Mouse (Mus musculus) megakaryocyte, embryonic 14.5 days (primary cell): ENCODE data around the gene Gfer.
"Not testable (repeated sequence)": the region's sequence is repeated elsewhere in the genome, so short reads cannot be mapped to it uniquely, and the experiment has no call there.

Source experiments
- FLI1 ChIP-seq: IDR thresholded peaks from 2 replicates; pipeline ENCODE4 v1.6.1; 2012; ENCODE audit warnings: low read length, inconsistent platforms, mixed read lengths
- GATA1 ChIP-seq: IDR thresholded peaks from 3 replicates; pipeline ENCODE4 v1.6.1; 2012; ENCODE audit warnings: mixed read lengths, low read length, inconsistent platforms, borderline replicate concordance

GRCm38 (mm10) chr17:24721383-24721955 lies 25.5 kb upstream of the Gfer start:
- TF ChIP-seq GATA1, FLI1: not testable (repeated sequence)
